Mouse (Mus musculus): ENCODE measurements around the gene Dnah10. TPM values are rescaled to one million over a fixed set of nuclear protein-coding genes. Genes with fewer than 3 reads are reported as not detected.

Gene Dnah10
- 0.40 and 0.44 TPM in 2 replicates for polyA plus RNA-seq (2012; rRNA removed)

GRCm38 (mm10) chr5:124724997-124725396, at the start of gene Dnah10:
Gene Dnah10, plus strand, starts transcription at chr5:124725085.

DNA sequence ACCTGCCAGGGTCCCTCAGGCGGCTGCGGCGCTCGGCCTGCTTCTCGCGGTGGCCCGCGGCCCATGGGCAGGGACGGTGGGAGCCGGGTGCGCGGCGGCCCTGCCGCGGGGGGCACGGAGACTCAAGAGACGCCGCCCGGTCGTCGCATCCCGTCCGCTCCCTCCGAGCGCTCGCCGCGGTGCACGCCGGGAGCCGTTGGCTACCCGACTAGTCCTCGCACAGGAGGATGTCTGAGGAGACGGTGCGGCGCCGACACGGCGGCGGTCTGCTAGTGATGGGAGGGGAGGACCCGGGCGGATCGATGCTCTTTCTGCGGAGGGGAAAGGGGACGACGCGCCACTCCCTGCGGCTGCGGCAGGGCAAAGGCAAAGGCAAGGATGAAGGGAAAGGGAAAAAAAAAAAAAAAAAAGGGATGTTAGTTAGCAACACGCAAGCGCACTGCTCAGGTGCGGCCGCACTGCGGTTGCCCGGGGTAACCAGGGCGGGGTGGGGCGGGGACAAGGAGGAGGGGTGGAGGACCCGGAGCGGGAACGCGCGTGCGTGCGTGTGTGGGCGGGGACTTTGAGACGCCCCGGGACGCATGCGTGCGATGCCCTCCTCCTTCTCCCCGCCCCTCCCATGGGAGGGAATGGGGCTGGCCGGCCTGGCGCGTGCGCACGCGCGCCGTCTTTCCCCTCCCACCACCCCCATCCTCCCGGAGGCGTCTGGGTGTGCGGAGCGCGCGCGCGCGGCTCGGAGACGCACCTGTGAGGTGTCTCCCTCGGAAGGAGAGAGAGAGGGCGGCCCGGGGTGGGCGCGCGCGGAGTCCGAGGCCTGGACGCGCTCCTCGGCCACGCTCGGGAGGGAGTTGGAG, 137.4 kb downstream of the Dnah10 start, which contains the start of the genes Ccdc92 and Zfp664:
Gene Ccdc92 (minus strand): TSS at position 412 of the 854 bp plus-strand sequence.
Gene Zfp664 (plus strand): TSS at position 679 of the 854 bp plus-strand sequence.

Other genes starting within 250 kb of the Dnah10 start
- gene Rilpl2, start 246.7 kb upstream of the Dnah10 start, polyA plus RNA-seq (2012; rRNA removed): 24.1 and 26.1 TPM in 2 replicates
- 19.9 TPM in 2 replicates for gene Snrnp35, start 242.0 kb upstream of the Dnah10 start, polyA plus RNA-seq (2012; rRNA removed)
- gene Rilpl1, start 193.7 kb upstream of the Dnah10 start, polyA plus RNA-seq (2012; rRNA removed): 12.8 and 14.0 TPM in 2 replicates
- 140 and 154 TPM in 2 replicates for gene Tmed2, start 184.4 kb upstream of the Dnah10 start, polyA plus RNA-seq (2012; rRNA removed)
- 31.1 and 31.2 TPM in 2 replicates for gene Ddx55, start 172.2 kb upstream of the Dnah10 start, polyA plus RNA-seq (2012; rRNA removed)
- 41.4 and 42.7 TPM in 2 replicates for gene Eif2b1, start 146.0 kb upstream of the Dnah10 start, polyA plus RNA-seq (2012; rRNA removed)
- 70.0 and 76.0 TPM in 2 replicates for gene Gtf2h3, start 145.9 kb upstream of the Dnah10 start, polyA plus RNA-seq (2012; rRNA removed)
- 31.1 and 32.0 TPM in 2 replicates for gene Atp6v0a2, start 96.5 kb upstream of the Dnah10 start, polyA plus RNA-seq (2012; rRNA removed)
- gene Ccdc92, start 137.3 kb downstream of the Dnah10 start, polyA plus RNA-seq (2012; rRNA removed): 25.5 and 25.8 TPM in 2 replicates
- 74.9 and 87.7 TPM in 2 replicates for gene Zfp664, start 137.6 kb downstream of the Dnah10 start, polyA plus RNA-seq (2012; rRNA removed)

Measured in central nervous system, embryonic 14 days (tissue).